8 mouse cellular contexts compared by ENCODE assay signal in the genomic region with DNA sequence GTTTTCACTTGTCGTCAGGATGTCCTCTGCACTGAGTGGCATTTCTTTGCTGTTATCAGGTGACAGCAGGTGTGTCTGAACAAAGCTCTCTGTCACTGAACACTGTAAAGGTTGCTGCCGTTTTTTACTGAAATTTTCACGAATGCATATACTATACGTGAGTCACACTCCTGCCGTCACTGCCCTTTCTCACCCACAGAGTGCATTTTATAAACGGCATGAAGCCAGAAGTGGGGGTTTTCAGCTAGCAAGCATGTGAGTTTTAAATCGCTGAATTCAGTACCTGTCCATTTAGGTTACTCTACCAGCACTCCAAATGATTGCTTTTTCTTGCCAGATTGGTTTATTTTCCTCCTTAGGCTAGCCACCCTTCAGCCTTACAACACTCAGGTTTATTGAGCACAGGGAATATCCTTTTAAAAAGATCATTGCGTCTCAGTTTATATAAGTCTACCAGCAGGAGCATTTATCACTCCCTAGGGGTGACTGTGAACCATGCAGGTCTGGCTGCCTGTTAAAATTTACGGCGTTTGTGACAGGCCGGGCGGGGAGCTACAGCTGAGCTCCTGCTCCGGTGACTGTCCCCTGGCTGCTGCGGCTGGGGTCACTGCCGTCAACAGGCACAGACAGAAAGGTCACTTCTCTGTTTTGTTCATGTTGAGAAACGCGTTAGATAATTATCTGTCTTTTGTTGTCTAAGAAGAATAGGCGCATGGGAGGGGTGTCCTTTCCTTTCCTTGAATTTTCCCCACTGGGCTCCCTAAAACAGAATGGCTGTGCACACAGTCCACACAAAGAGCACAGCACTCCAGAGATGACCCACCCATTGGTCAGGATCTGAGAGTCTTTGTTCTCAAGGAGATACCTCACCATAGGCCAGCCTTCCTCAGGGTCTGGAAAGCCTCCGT.
A peak's percentile ranks its signal among the peaks of the same experiment; 100 is the strongest.
DNase-seq lines count a peak whose midpoint lies in the region; TF ChIP-seq lines count a peak whose summit lies in the region.
"Had no signal": no experiment of that assay in that cellular context is flagged by ENCODE, and none has a peak within 500 bp of the region (broad histone marks: within the 10 kb centered on the region; RNA-seq: fewer than 3 reads in every experiment).

No protein-coding gene starts in this region.

- peaks cover 29% of the 10 kb centered on the region for H3K4me1 ChIP-seq in hindbrain, embryonic 10.5 days (replicated peaks)
- peaks cover 40% of the 10 kb centered on the region for H3K4me1 ChIP-seq in limb, embryonic 10.5 days

- H3K27me3 ChIP-seq in hindbrain, embryonic 10.5 days (ENCODE audit: insufficient read depth, poor library complexity, severe bottlenecking): peaks cover 9% of the 10 kb centered on the region; the same call in 1 of the 2 replicates
- H3K27me3 ChIP-seq in limb, embryonic 10.5 days (ENCODE audit: low read depth, poor library complexity, severe bottlenecking): peaks cover 14% of the 10 kb centered on the region; the same call in 1 of the 2 replicates
- H3K27me3 ChIP-seq: embryonic facial prominence, embryonic 13.5 days had no signal

- no peaks in the 10 kb centered on the region for H3K36me3 ChIP-seq in hindbrain, embryonic 10.5 days
- H3K36me3 ChIP-seq in limb, embryonic 10.5 days: no peaks in the 10 kb centered on the region
- H3K36me3 ChIP-seq: embryonic facial prominence, embryonic 13.5 days had no signal

- no peak for TF ChIP-seq POLR2A in brain, embryonic 14.5 days (IDR thresholded peaks at IDR 0.05; ENCODE audit: borderline replicate concordance, extremely low read depth, insufficient read depth, insufficient read length, poor library complexity, severe bottlenecking)

- peak overlapping the region; percentile 72 for H3K27ac ChIP-seq in hindbrain, embryonic 10.5 days
- H3K27ac ChIP-seq in limb, embryonic 10.5 days: peak overlapping the region; percentile 47; the same call in 1 of the 2 replicates
- H3K27ac ChIP-seq: embryonic facial prominence, embryonic 13.5 days had no signal

- DNase-seq in brain, embryonic 14.5 days (ENCODE audit: low read depth): peak; percentile 55
- DNase-seq in embryo, embryonic 9.5 days (ENCODE audit: extremely low spot score): peak; percentile 56
- peak; percentile 50 for DNase-seq in hindbrain, embryonic 10.5 days (ENCODE audit: low spot score)
- DNase-seq in limb, embryonic 10.5 days (ENCODE audit: low spot score): peak; percentile 55
- DNase-seq in natural killer cell, adult 2 months (ENCODE audit: low spot score in 2 of 2): peak; percentile 19 to 49
- no peak for DNase-seq in thymus, postnatal 25 days
- DNase-seq in right cerebral cortex, postnatal 10 days (ENCODE audit: low spot score in 2 of 2): no peak

- TF ChIP-seq CTCF in brain, embryonic 14.5 days (IDR thresholded peaks at IDR 0.05; ENCODE audit: borderline replicate concordance, extremely low read depth, insufficient read depth, insufficient read length): no peak

- 31% methylated on average over 19 of the region's 19 CpGs for WGBS in hindbrain, embryonic 10.5 days
- 39% methylated on average over 19 of the region's 19 CpGs for WGBS in limb, embryonic 10.5 days

- H3K4me3 ChIP-seq in hindbrain, embryonic 10.5 days: peak overlapping the region; percentile 27; the same call in 1 of the 2 replicates
- H3K4me3 ChIP-seq in limb, embryonic 10.5 days: no peak overlapping the region
- H3K4me3 ChIP-seq: embryonic facial prominence, embryonic 13.5 days had no signal

- no peaks in the 10 kb centered on the region for H3K9me3 ChIP-seq in hindbrain, embryonic 10.5 days
- H3K9me3 ChIP-seq in limb, embryonic 10.5 days (replicated peaks): no peaks in the 10 kb centered on the region
- H3K9me3 ChIP-seq: embryonic facial prominence, embryonic 13.5 days had no signal

Comparison
In these comparisons a context has a peak if more than half of its experiments do, and no peak if none do; other contexts are left out.
1. DNase-seq: peak in brain, embryonic 14.5 days (single experiment), embryo, embryonic 9.5 days (single experiment), hindbrain, embryonic 10.5 days (single experiment), limb, embryonic 10.5 days (single experiment) and natural killer cell, adult 2 months (2 of 2); none in thymus, postnatal 25 days (single experiment) and right cerebral cortex, postnatal 10 days (0 of 2).